Comparison of ENCODE assay signal across 8 mouse cellular contexts in genomic region chr11:103311960-103312611, GRCm38 (mm10). TPM values are rescaled to one million over a fixed set of nuclear protein-coding genes. Genes with fewer than 3 reads are reported as not detected.
DNase-seq lines count a peak whose midpoint lies in the region; ATAC-seq lines count a peak whose summit lies in the region.

No protein-coding gene starts in this region.

- ATAC-seq in forebrain, embryonic 14.5 days = no peak
- ATAC-seq in hematopoietic stem cell, adult 5-6 weeks (replicated peaks in 1 of 2; ENCODE audit: insufficient read depth in 1 of 2, low FRiP score in 2 of 2, low TSS enrichment in 1 of 2, low read depth in 1 of 2, poor library complexity in 2 of 2, severe bottlenecking in 2 of 2) = peak; percentile 50 to 58; a peak in 3 of 4 replicates
- ATAC-seq in limb, embryonic 12.5 days (ENCODE audit: insufficient number of reproducible peaks, insufficient read depth, low FRiP score, low TSS enrichment, low read depth) = peak; percentile 66
- no peak for ATAC-seq in midbrain, embryonic 11.5 days (ENCODE audit: low FRiP score)

- 6% methylated on average over 30 of the region's 30 CpGs for WGBS in forebrain, embryonic 14.5 days
- under 1% methylated on average over 30 of the region's 30 CpGs for WGBS in limb, embryonic 12.5 days
- WGBS in midbrain, embryonic 11.5 days = 9% methylated on average over 30 of the region's 30 CpGs

- H3K9ac ChIP-seq in forebrain, embryonic 14.5 days (ENCODE audit: low read length) = peak overlapping the region; percentile 49
- peak overlapping the region; percentile 62 for H3K9ac ChIP-seq in limb, embryonic 12.5 days (replicated peaks)
- H3K9ac ChIP-seq in midbrain, embryonic 11.5 days (ENCODE audit: low read length) = peak overlapping the region; percentile 44

- no peaks in the 10 kb centered on the region for H3K36me3 ChIP-seq in forebrain, embryonic 14.5 days (ENCODE audit: control insufficient read depth, insufficient read depth, low read length)
- H3K36me3 ChIP-seq in limb, embryonic 12.5 days = no peaks in the 10 kb centered on the region
- no peaks in the 10 kb centered on the region for H3K36me3 ChIP-seq in midbrain, embryonic 11.5 days (ENCODE audit: control insufficient read depth, insufficient read depth, low read length)

- no peaks in the 10 kb centered on the region for H3K9me3 ChIP-seq in forebrain, embryonic 14.5 days (replicated peaks; ENCODE audit: control insufficient read depth, low read length)
- H3K9me3 ChIP-seq in limb, embryonic 12.5 days = no peaks in the 10 kb centered on the region
- no peaks in the 10 kb centered on the region for H3K9me3 ChIP-seq in midbrain, embryonic 11.5 days (ENCODE audit: control insufficient read depth, low read length)

- no peaks in the 10 kb centered on the region for H3K27me3 ChIP-seq in forebrain, embryonic 14.5 days (replicated peaks; ENCODE audit: control insufficient read depth, insufficient read depth, low read length)
- no peaks in the 10 kb centered on the region for H3K27me3 ChIP-seq in limb, embryonic 12.5 days
- no peaks in the 10 kb centered on the region for H3K27me3 ChIP-seq in midbrain, embryonic 11.5 days (ENCODE audit: control insufficient read depth, insufficient read depth, low read length)

- DNase-seq in 3134 (ENCODE audit: extremely low read depth, insufficient read length, low spot score) = peak; percentile 95
- DNase-seq in adrenal gland, adult (ENCODE audit: inconsistent age in 2 of 2, low spot score in 1 of 2) = peak; percentile 88 to 90
- peak; percentile 13 for DNase-seq in forebrain, embryonic 14.5 days (ENCODE audit: low spot score)
- peak; percentile 88 for DNase-seq in midbrain, embryonic 11.5 days (ENCODE audit: low spot score, missing footprints)
- peak; percentile 29 for DNase-seq in urinary bladder, postnatal 10 days (ENCODE audit: low spot score)
- DNase-seq in spleen, postnatal 36 days (ENCODE audit: low spot score in 2 of 2) = no peak

- H3K27ac ChIP-seq in forebrain, embryonic 14.5 days (ENCODE audit: low read depth, low read length) = no peak overlapping the region
- peak overlapping the region; percentile 88 for H3K27ac ChIP-seq in limb, embryonic 12.5 days
- no peak overlapping the region for H3K27ac ChIP-seq in midbrain, embryonic 11.5 days (ENCODE audit: low read depth, low read length)

- H3K4me3 ChIP-seq in forebrain, embryonic 14.5 days (ENCODE audit: low read depth, low read length) = peak overlapping the region; percentile 24
- H3K4me3 ChIP-seq in limb, embryonic 12.5 days (replicated peaks) = peak overlapping the region; percentile 39
- H3K4me3 ChIP-seq in midbrain, embryonic 11.5 days (ENCODE audit: low read depth, low read length) = peak overlapping the region; percentile 21

- H3K4me2 ChIP-seq in forebrain, embryonic 14.5 days (ENCODE audit: low read length) = peak overlapping the region; percentile 52
- peak overlapping the region; percentile 75 for H3K4me2 ChIP-seq in limb, embryonic 12.5 days
- peak overlapping the region; percentile 51 for H3K4me2 ChIP-seq in midbrain, embryonic 11.5 days

- no peaks in the 10 kb centered on the region for H3K4me1 ChIP-seq in forebrain, embryonic 14.5 days (ENCODE audit: control insufficient read depth, insufficient read depth, low read length)
- peaks cover 9% of the 10 kb centered on the region for H3K4me1 ChIP-seq in limb, embryonic 12.5 days (replicated peaks)
- peaks cover 3% of the 10 kb centered on the region; the same call in 1 of the 2 replicates for H3K4me1 ChIP-seq in midbrain, embryonic 11.5 days (ENCODE audit: control insufficient read depth, insufficient read depth, low read length)

RNA-seq across cellular contexts. Expression of gene Map3k14, which starts 44.8 kb away (rescaled TPM):
- 1.7 and 2.7 TPM in 2 replicates for polyA plus RNA-seq in forebrain, embryonic 14.5 days (2014; fragmentation: Nextera tagmentation; extraction: Ambion mirVana)
- total RNA-seq in hematopoietic stem cell, adult 5-6 weeks (2017) = 4.4 and 10.6 TPM in 2 replicates
- polyA plus RNA-seq in limb, embryonic 12.5 days (2016; fragmentation: Nextera tagmentation; extraction: Ambion mirVana) = 4.2 and 4.7 TPM in 2 replicates
- polyA plus RNA-seq in midbrain, embryonic 11.5 days (2014; fragmentation: Nextera tagmentation; extraction: Ambion mirVana) = 2.3 and 3.3 TPM in 2 replicates

RNA-seq across cellular contexts. Expression of gene Arhgap27, which starts 51.4 kb away (rescaled TPM):
- 1.5 and 2.3 TPM in 2 replicates for polyA plus RNA-seq in forebrain, embryonic 14.5 days (2014; fragmentation: Nextera tagmentation; extraction: Ambion mirVana)
- 21.3 and 21.5 TPM in 2 replicates for total RNA-seq in hematopoietic stem cell, adult 5-6 weeks (2017)
- polyA plus RNA-seq in limb, embryonic 12.5 days (2016; fragmentation: Nextera tagmentation; extraction: Ambion mirVana) = 4.8 and 7.1 TPM in 2 replicates
- 2.4 and 2.8 TPM in 2 replicates for polyA plus RNA-seq in midbrain, embryonic 11.5 days (2014; fragmentation: Nextera tagmentation; extraction: Ambion mirVana)

Comparison
In these comparisons a context has a peak if more than half of its experiments do, and no peak if none do; other contexts are left out.
1. DNase-seq: peak in 3134 (single experiment), adrenal gland, adult (2 of 2), forebrain, embryonic 14.5 days (single experiment), midbrain, embryonic 11.5 days (single experiment) and urinary bladder, postnatal 10 days (single experiment); none in spleen, postnatal 36 days (0 of 2).
2. ATAC-seq: peak in hematopoietic stem cell, adult 5-6 weeks (2 of 2) and limb, embryonic 12.5 days (single experiment); none in forebrain, embryonic 14.5 days (single experiment) and midbrain, embryonic 11.5 days (single experiment).
3. Peak in every context shown above with its lines, with median percentiles within 50 percentile points of each other: H3K4me2 ChIP-seq, H3K4me3 ChIP-seq and H3K9ac ChIP-seq.